Mouse (Mus musculus) mouse embryonic stem cell (cell line): ENCODE measurements around the gene Dgke.
"Not testable (repeated sequence)": the region's sequence is repeated elsewhere in the genome, so short reads cannot be mapped to it uniquely, and the experiment has no call there.

Experiments used
- in situ Hi-C, 2 experiments: fragments of 300-500 bp; cut with MboI; formaldehyde crosslinking; loops; 1 replicate in 1 of 2; 3 replicates in 1 of 2; pipeline ENCODE4 v1.14.3; 2019 to 2020; ENCODE audit warnings: low sequenced_read_pairs in 2 of 2, low pct_unique_long_range_greater_than_20kb in 1 of 2, mixed read lengths in 1 of 2; ENCODE audit not compliant: unreplicated experiment in 1 of 2

The Dgke gene

GRCm38 (mm10) chr11:89066750-89067149 lies at the start of gene Dgke:
Dgke (minus strand) TSS chr11:89066850.
- in situ Hi-C loops: no loop called here

DNA sequence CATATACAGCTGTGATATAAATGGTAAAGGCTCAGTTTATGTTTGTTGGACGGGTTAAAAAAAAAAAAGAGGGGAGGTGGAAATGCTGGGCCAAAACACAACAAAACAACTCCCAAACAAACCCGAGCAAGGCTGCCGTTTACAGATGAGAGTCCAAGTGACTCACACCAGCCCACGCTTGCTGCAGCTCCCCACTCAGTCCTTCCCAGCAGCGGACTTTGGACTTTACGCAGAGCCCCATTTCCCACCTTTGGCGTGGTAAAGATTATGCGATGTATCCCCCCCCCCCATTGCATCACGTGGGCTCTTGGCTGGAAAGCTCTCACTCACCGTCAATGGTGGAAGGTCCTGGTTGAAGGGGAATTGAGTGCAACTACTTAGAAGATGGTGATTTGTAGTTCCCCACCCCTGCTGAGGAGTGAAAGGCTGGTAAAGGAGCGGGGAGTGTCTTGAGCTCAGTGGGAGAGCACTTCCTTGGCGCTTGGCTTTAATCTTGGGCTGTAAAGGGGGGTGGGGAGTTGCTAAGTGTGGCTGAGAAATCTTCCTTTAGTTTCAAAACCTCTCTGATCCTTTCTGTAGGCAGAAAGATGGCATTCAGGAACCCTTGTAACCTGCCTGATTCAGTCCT lies 40.6 kb upstream of the Dgke start:
- in situ Hi-C loops: no loop called here

DNA sequence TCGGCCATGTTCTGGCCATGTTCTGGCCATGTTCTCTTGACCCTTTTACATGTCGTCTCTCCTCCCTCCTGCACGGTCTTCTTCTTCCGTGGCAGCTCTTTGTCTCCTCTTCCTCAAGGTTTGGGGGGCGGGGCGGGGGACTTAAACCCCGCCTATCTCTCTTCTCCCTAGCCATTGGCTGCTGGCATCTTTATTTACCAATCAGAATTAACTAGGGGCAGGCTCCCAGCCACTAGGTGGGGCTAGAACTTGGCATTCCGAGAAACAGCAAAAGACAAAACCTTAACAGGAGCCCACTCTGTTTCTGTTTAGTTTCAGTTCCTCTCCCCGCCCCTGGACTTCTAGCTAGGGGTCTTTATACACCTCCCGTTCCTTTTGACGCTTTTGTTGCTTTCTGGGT lies 39.2 kb upstream of the Dgke start:
- in situ Hi-C loops: no loop called here

DNA sequence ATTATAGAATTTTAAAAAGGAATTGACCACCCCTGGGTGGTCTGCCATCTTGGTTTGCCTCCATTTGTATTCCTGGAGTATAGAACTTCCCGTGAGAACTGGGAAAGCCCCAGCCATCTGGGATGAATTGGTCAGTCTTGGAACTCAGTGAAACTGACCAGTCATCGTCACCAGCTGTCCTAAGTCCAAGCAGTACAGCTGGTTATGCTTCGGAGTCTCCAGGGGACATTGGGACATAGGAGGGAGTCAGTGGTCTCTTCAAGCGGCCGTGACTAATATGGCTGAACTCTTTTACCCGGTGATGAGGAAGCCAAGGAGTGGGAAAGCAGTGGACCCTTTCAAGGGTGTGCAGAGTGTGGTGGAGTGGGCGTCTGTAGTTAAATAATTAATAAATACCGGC lies 38.6 kb upstream of the Dgke start:
- in situ Hi-C loops: no loop called here

DNA sequence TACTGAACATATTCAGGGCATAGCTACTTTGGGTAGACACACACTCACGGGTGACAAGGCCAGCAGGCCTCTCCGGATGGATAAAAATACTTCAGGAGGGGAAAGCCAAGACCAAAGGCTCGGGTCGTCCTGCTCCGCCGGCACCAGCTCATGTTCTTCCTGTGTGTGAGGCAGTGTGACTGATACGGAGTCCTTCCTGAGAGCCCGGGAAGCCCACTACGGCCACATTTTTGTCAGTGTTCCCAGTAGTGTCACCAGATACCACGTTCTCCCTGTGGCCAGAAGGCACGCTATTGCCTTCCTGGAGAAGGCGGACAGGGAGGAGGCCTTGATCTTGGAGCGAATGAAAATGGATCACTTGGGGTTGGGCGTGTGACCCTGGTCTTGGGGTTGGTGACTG lies 36.5 kb upstream of the Dgke start:
- in situ Hi-C loops: no loop called here

GRCm38 (mm10) chr11:89100826-89101321 lies 34.2 kb upstream of the Dgke start:
- in situ Hi-C loops: no loop called here

GRCm38 (mm10) chr11:89100403-89100802 lies 33.8 kb upstream of the Dgke start:
- in situ Hi-C loops: no loop called here

DNA sequence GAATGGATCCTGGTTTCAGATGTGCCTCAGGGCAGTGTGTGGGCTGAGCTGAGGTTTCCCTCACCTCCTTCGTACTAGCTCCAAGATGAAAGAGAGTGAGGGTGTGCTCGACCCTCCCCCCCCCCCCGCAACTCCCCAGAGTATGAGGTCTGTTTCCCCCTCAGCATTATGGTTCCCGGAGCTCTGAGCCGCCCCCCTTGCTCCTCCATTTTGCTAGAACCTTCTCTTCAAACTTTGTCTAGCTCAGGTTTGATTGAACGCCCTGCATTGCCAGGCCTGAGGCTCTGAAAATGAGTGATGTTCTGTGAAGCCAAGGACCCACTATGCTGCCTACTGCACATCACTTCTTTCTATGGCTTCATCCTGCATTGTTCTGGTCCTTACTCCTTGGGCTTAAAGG lies 32.3 kb upstream of the Dgke start:
- in situ Hi-C loops: loop anchor here (10.0 kb wide), 2 partner anchors 186 to 206 kb away; partner anchors contain the start of gene Nog (in 1 of the 2)

GRCm38 (mm10) chr11:89098083-89098835 lies 31.6 kb upstream of the Dgke start:
- in situ Hi-C loops: loop anchor here (10.0 kb wide), 2 partner anchors 187 to 207 kb away; partner anchors contain the start of gene Nog (in 1 of the 2)

DNA sequence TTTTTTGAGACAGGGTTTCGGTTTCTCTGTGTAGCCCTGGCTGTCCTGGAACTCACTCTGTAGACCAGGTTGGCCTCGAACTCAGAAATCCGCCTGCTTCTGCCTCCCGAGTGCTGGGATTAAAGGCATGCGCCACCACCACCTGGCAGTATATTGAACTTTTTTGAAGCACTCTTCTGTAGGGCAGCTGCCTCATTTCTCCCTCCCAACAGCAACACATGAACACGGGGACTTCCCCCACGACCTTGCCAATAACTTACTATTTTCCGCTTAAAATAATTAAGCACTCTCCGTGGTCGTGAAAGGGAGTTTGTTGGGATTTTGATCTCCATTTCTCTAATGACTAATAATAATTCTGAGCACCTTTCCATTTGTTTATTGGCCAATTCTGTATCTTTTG lies 30.6 kb upstream of the Dgke start:
- in situ Hi-C loops: loop anchor here (10.0 kb wide), 2 partner anchors 188 to 208 kb away; partner anchors contain the start of gene Nog (in 1 of the 2)

DNA sequence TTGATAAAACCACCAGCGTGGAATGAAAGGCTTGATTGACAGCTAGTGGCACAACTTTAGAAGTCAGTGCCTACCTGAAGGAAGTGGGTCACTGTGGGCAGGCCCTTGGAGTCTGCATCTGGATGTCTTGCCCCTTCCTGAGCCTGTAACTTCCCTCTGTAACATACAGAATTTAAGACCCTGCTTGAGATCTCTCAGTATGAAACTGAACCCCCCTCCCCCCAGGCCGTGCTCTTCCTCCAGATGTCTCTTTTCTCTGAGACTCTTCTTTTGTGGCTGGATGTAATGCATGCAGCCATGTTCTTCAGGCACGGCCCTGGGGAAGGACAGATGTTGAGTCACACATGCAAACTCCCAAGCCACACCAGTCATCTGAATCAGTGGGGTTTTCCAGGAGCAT lies 28.7 kb upstream of the Dgke start:
- in situ Hi-C loops: loop anchor here (10.0 kb wide), 2 partner anchors 189 to 209 kb away; partner anchors contain the start of gene Nog (in 1 of the 2)

GRCm38 (mm10) chr11:89092714-89093113 lies 26.1 kb upstream of the Dgke start:
- in situ Hi-C loops: loop anchor here (10.0 kb wide), 2 partner anchors 192 to 212 kb away; partner anchors contain the start of gene Nog (in 1 of the 2)

- in situ Hi-C loops: loop anchor here (10.0 kb wide), 2 partner anchors 194 to 214 kb away; partner anchors contain the start of gene Nog (in 1 of the 2)
These were observed 23.7 kb upstream of the Dgke start for GRCm38 (mm10) chr11:89090359-89090758.

GRCm38 (mm10) chr11:89088754-89089153 lies 22.1 kb upstream of the Dgke start:
- in situ Hi-C loops: no loop called here

GRCm38 (mm10) chr11:89086208-89086809 lies 19.7 kb upstream of the Dgke start:
- in situ Hi-C loops: no loop called here

- in situ Hi-C loops: no loop called here
These were observed 18.0 kb upstream of the Dgke start for GRCm38 (mm10) chr11:89084601-89085000.

GRCm38 (mm10) chr11:89082691-89083090 lies 16.0 kb upstream of the Dgke start:
- in situ Hi-C loops: not testable (repeated sequence)

GRCm38 (mm10) chr11:89081906-89082305 lies 15.3 kb upstream of the Dgke start:
- in situ Hi-C loops: not testable (repeated sequence)
